Mouse (Mus musculus) gastrocnemius, adult 18-20 months (tissue): ENCODE data around the gene Rabep2. TPM values are rescaled to one million over a fixed set of nuclear protein-coding genes. Genes with fewer than 3 reads are reported as not detected.

Experiments used
- DNase-seq: peaks from one replicate; pipeline ENCODE4 v3.0.0; 2021; ENCODE audit warnings: low spot score
- total RNA-seq, 2 experiments: library from RNA; stranded (reverse); gene quantifications; 2 replicates each; pipeline ENCODE4 v1.2.3; 2021

The Rabep2 gene
- total RNA-seq, 2 experiments from 2014 or later, result 10.6 to 13.1 TPM

- no peak for DNase-seq
Observed at GRCm38 (mm10) chr7:126491973-126492372, 63.4 kb downstream of the Rabep2 start.

DNA sequence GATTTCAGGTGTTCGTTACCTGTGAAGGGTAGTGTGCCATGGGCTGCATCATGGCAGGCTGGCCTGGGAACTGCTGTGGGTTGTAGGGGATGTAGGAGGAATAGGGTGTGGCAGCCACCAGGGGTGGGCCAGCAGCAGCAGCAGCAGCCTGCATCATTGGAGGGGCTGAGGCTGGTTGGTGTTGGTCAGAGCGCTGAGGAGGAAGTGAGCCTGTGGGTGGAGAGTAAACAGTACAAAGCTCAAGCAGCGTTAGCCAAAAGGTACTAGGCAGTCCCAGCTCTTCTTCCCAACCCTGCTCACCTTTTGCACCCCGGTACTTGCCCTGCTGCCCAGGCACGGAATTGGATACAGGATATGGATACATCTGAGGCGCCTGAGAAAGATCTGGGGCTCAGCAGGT lies 65.6 kb downstream of the Rabep2 start:
- DNase-seq, result no peak

DNA sequence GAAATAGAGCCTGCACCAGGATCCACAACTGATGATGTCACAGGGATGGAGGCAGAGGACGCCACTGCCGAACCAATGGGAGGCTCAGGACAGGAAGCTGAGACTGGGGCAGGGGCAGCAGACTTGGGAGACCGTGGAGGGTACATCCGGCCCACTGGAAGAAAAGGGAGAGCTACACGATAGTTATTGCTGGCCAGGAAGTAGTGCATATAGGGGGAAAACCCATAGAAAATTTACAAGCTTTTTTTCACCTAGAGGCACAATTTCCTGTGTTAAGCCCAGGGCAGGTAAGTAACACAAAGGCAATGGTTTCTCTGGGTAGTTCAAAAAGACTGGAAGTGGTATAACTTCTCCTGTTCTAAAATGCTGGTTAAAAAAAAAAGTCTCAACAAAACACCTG lies 67.9 kb downstream of the Rabep2 start:
- no peak for DNase-seq

GRCm38 (mm10) chr7:126497966-126498365 lies 69.4 kb downstream of the Rabep2 start:
- no peak for DNase-seq

Other genes starting within 250 kb of the Rabep2 start
- gene Xpo6, start 228.3 kb upstream of the Rabep2 start, total RNA-seq, result 10 to 100 TPM; 11.5 to 11.8 TPM
- 10 to 100 TPM; 18.7 to 18.8 TPM for gene Sbk1, start 156.1 kb upstream of the Rabep2 start, total RNA-seq
- under 1 TPM; 0.21 to 0.37 TPM for gene Lat, start 59.2 kb upstream of the Rabep2 start, total RNA-seq
- gene Spns1, start 51.3 kb upstream of the Rabep2 start, total RNA-seq, result 10 to 100 TPM; 21.2 to 23.5 TPM
- gene Nfatc2ip, start 32.0 kb upstream of the Rabep2 start, total RNA-seq, result 1 to 10 TPM; 3.3 to 3.4 TPM
- not detected for gene Cd19, start 13.9 kb upstream of the Rabep2 start, total RNA-seq
- gene Atp2a1, start 34.3 kb downstream of the Rabep2 start, total RNA-seq, result over 10,000 TPM; 23,271 to 27,147 TPM
- gene Sh2b1, start 46.7 kb downstream of the Rabep2 start, total RNA-seq, result 10 to 100 TPM; 49.2 to 51.0 TPM
- gene Tufm, start 58.6 kb downstream of the Rabep2 start, total RNA-seq, result 100 to 1,000 TPM; 118 to 124 TPM
- 10 to 100 TPM; 28.4 to 33.1 TPM for gene Atxn2l, start 74.7 kb downstream of the Rabep2 start, total RNA-seq
- gene Eif3c, start 137.7 kb downstream of the Rabep2 start, total RNA-seq, result 100 to 1,000 TPM; 167 to 171 TPM
- under 1 TPM; 0.47 to 0.59 TPM for gene Apobr, start 156.2 kb downstream of the Rabep2 start, total RNA-seq
- gene Cln3, start 157.1 kb downstream of the Rabep2 start, total RNA-seq, result 10 to 100 TPM; 12.7 to 14.4 TPM
- gene Il27, start 166.2 kb downstream of the Rabep2 start, total RNA-seq, result under 1 TPM in 1 of 2 experiments, not detected in 1; 0.31 TPM
- gene Nupr1, start 202.1 kb downstream of the Rabep2 start, total RNA-seq, result 1 to 10 TPM; 7.5 to 8.8 TPM
- 10 to 100 TPM; 29.1 to 33.1 TPM for gene Sgf29, start 220.6 kb downstream of the Rabep2 start, total RNA-seq
- gene Sult1a1, start 247.7 kb downstream of the Rabep2 start, total RNA-seq, result 10 to 100 TPM; 11.1 to 15.9 TPM